Mouse (Mus musculus): ENCODE results near the gene Sec11a. TPM values are rescaled to one million over a fixed set of nuclear protein-coding genes. Genes with fewer than 3 reads are reported as not detected.
A peak's percentile ranks its signal among the peaks of the same experiment; 100 is the strongest.
"Not testable (repeated sequence)": the region's sequence is repeated elsewhere in the genome, so short reads cannot be mapped to it uniquely, and the experiment has no call there.

The Sec11a gene
- total RNA-seq, 4 experiments from 2014 or later, result 35.3 to 41.0 (median 39.2) TPM

DNA sequence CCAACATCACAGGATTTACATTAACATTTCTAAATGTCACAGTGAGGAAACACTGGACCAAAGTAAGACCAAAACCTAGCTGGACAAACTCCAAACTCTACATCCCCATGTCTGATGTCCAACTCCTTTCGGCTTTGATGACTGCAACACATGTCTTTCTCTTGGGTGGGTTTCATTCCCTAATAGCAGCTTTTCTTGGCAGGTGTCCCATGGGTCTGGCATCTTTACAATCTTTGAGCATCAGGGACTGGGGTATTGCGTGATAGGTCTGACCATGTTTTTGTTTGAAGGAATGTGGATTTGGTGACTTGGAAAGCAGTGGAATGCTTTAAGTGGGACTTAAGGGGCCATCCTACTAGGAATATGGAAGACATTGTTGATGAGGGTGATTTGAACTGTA is 9.3 kb upstream of the Sec11a start:
- DNase-seq (ENCODE audit: low spot score), result no peak

DNA sequence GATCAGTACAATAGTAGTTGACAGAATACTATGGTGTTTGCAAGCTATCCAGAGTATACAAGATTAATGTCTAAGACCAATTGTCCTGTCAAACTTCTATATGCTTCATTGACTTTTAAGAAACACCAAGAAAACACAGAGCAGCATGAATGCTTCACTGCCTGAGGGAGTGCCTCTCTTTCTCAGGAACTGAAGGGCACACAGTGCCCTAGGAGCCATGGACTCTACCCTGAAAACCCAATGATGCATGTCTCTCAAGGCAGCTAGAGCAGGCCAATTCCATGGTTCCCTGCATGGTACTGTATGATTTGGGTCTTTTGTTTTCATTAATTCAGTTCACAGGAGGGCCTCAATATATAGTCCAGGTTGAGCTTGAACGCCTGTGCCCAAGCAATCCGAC is 6.7 kb upstream of the Sec11a start:
- no peak for DNase-seq (ENCODE audit: low spot score)

DNA sequence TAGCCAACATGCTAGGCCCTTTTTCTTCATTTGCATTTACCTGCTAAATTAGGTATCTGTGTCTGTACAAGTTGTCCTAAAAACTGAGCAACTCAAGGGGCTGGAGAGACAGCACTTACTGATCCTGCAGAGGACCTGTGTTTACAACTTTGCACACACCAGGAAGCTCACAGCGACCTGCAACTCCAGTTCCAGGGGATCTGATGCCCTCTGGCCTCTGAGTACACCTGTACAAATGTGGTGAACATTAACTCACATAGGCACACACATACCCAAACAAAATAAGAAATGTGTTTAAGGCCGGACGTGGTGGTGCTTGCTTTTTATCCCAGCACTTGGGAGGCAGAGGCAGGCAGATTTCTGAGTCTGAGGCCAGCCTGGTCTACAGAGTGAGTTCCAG is 4.6 kb upstream of the Sec11a start:
- DNase-seq (ENCODE audit: low spot score), result no peak

DNA sequence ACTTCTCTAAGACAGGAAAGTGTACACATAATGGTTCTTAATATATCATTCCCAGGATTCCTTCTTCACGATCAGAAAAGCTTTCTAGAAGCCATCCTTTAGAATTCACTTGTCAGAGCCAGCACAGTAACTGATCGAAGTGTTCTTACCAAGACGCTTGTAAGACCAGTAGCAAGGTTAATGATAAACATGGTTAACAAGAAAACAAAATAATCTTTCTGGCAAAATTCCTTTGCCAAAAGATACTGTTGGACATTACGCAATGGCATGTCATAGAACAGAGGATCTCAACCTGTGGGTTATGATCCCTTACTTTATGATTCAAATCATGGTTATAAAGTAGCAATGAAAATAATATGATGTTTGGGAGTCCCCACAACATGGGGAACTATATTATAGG is 3.9 kb upstream of the Sec11a start:
- no peak for DNase-seq (ENCODE audit: low spot score)

DNA sequence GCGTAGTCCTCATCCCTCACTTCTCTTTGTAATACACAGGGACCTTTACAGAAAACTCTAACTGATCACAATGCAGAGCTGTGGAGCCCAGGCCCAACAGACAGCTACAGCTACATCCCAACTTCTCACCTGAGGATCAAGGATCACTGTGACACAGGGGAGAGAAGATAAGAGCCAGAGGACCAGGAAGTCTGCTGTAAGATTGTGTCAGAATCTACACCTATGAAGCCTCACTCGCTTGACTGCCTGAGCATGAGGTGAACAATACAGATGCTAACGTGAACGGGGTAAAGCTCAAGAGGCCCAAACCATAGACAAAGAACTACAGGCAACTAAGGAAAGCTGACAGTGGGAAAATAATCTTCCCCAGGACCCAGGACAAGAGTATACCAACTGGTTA is 7.8 kb downstream of the Sec11a start:
- no peak for DNase-seq (ENCODE audit: low spot score)

DNA sequence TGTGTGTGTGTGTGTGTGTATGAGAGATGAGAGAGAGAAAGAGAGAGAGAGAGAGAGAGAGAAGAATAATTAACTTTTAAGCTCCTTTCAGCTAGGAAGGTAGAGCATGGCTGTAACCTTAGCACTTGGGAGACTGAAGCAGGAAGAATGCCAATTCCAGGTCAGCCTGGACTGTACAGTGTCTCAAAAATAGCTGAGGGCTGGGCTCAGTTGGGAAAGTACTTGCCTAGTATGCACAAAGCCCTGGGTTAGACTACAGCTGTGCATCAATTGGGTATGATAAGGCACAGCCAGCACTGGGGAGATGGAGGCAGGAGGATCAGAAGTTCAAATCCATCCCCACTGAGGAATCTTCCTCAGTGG is 10.3 kb downstream of the Sec11a start:
- not testable (repeated sequence) for DNase-seq (ENCODE audit: low spot score)

DNA sequence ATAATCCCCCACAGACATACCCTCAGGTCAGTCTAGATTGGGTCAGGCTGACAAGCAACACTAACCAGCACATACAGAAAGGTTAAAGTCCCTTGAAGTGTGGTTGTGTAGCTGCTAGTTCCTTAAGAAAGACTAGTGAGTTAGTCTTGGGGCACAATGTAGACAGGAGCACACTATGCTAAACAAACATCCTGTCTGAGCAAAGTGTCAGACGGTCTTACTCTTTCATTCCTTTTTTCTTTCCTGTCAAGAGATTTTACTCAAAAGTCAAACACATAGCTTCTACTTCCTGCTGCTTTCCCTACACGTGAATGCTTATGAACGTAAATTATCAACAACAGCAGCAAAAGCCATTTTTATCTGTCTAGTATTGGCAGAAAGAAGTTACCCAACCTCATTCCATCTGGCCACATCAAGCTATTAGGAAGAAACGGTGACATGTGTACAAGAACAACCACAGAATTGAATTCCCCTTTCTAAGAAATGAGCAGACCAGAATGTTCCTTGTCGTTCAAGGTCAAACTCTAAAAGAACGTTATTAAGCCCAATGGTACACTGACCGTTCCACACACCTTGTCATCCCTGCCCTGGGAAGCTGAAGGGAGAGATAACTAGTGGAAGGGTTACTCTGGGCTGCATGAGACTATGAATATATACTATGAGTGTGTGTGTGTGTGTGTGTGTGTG is 10.8 kb downstream of the Sec11a start:
- DNase-seq (ENCODE audit: low spot score), result not testable (repeated sequence)

DNA sequence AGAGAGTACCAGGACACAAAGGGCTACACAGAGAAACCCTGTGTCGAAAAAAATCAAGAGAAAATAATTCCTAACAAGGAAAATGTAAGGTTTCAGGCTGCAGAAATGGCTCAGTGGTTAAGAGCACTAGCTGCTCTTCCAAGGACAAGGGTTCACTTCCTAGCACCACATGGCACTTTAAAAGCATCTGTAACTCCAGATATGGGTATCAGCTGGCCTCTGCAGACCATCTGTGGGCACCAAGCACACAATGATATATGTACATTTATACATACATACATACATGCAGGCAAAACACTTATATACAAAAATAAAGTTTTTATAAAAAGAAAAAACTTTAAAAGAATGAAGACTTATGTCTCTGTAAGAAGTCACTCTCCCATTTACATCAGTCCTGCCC is 11.7 kb downstream of the Sec11a start:
- DNase-seq (ENCODE audit: low spot score), result no peak

DNA sequence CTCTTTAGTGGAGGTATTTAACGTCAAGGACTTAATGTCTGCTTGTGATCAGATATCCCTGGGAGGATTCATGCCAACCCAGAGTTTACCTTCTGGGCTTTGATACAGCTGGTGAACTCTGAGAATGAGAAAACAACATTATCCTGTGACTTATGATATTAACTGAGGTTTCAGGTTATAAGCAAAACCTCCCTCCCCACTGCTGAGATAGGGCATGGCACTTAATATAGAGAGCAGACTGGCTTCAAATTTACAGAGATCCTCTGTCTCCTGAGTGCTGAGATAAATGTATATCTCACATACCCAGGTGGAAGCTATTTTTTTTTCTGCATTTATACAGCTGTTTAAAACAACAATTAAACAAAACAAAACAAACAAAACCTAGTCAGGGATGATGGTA is 14.8 kb downstream of the Sec11a start:
- DNase-seq (ENCODE audit: low spot score), result no peak

DNA sequence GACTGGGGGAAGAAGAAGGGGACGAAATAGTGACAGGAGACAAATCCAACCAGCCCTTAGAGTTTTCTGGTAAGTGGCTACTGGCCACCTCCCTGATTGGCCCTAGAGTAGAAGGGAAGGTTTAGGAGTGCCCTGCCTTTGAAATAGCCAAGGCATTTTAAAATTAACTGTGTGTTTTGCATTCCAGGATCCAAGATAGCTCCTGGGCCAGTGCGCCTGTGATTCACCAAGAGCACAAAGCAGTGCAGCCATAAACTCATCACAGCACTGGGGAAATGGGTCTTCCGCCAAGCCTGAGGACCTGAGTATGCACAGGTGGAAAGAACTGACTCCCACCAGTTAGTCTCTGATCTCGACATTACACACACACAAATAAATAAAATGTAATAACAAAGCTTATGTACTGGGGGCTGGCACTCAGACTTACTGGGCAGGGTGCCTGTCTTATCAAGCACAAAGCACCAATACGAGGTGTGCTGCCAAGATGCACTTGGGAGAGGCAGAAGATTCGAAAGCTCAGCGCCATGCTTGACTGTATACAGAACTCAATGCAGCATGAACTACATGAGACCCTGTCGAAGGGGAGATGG is 15.9 kb downstream of the Sec11a start:
- peak; percentile 57 for DNase-seq (ENCODE audit: low spot score)

DNA sequence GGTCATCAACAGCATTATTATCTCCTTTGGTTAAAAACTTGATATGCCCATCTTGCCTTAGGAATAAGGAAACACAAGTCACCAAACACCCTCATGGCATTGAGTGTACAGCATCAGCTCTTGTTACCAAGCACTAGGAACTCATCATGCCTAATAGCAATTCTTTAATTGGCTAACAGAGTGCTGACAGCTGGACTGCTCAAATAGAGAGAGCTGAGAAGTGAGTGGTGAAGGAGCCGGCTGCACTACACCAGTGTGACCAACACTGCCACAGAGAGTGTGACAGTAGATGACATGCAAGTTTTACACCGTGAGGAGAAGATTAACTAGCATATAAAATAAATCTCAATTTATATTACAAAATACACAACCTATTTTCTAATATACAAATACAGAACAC is 24.4 kb downstream of the Sec11a start:
- DNase-seq (ENCODE audit: low spot score), result no peak

DNA sequence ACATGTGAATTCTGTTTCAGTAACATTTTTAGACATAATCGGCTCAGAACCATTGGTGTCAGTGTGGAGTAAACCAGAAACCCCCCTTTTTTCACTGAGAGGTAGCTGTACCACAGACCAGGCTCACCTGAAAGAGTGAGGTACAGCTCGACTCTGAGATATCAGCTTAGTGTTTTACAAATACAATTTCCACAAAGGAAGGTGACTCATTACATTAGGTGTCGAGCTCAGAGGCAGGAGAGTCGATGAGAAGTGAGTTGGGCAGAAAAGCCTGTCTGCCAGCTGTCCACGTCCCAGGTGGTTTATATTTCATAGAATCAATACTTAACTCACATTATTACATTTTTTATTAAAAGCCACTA is 28.0 kb downstream of the Sec11a start:
- DNase-seq (ENCODE audit: low spot score), result no peak

DNA sequence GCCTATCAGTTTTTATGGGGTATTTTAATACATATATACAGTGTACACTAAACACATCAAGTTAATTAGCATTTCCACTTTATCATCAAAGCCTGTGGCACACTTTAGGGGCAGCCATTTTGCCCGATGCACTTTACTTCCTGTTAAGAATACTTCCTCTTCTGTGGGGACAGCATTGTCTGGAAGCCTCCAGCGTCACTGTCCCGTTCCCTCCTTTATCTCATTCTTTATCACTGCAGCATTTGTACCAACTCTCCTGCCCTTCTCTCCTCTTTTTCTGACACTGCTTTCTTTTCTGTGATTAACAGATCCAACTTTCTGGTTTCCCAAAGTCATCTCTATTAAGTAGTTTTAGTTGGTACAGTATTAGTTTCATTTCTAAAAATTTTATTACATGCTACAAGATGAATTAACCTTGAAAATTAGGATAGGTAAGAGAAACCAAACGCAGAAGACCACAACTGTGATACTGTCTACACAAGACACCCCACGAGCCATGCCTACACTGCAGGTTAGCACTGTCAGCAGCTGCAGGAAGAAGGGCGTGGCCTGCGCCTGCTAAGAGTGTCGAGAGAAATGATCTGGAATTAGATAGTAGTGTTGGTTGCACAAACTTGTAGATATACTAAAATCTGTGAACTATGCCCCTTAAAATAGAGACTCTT is 28.5 kb downstream of the Sec11a start:
- no peak for DNase-seq (ENCODE audit: low spot score)

DNA sequence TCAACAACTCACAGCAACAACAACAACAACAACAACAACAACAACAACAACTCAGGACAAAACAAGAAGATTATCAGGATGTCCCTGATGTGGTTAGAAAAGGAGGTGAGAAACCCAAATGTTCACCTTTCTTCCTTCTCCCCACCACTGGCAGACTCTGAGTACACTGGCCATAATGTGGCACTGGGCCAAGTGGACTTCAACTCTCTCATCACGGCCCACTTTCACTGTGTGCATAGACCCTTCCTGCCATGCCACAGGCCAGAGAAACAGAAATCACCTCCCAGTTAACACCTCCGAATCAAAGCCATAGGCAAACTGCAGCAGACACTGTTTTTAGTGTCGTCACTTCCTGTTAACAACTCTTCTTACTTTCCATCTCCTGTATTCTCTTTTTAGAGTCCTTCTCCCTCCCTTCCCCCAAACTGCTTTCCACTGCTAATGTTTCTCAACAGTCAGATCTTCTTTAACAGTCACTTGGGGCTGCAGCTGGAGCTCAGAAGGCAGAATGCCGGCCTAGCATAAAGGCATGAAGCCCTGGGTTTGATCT is 29.6 kb downstream of the Sec11a start:
- no peak for DNase-seq (ENCODE audit: low spot score)

DNA sequence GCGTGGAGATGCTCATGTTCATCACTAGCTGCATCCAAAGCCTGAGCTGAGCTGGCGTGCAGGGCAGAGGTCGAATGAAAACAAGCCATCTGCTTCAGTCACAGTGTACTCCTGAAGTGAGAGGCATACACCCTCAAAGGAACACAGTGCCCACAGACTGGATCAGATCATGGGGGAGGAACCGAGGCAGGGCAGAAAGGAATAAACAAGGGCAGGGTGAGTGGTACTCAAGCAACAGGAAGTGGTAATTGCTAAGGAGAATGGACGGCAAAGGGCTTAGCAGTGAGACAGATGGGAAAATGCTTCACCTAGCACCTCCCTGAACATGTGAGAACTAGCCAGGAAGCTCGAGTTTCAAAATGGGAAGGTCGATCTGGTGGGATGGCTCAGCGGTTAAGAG is 35.1 kb downstream of the Sec11a start:
- no peak for DNase-seq (ENCODE audit: low spot score)

DNA sequence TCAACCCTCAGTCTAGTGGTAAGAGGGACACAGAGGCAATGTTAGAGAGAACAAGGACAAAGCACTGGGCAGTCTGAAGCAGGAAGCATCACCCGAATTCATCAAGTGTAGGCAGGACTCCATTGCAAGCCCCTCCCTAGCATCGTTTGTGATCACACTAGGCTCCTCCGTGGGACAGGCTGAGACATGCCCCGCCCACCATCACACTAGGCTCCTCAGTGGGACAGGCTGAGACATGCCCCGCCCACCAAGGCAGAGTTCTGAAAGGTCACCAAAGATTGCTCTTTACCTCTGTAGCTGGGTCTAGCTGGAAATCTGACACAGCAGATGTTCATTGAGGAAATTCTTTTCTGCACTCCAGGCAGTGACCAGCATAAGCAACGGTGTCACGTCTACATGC is 36.5 kb downstream of the Sec11a start:
- no peak for DNase-seq (ENCODE audit: low spot score)

DNA sequence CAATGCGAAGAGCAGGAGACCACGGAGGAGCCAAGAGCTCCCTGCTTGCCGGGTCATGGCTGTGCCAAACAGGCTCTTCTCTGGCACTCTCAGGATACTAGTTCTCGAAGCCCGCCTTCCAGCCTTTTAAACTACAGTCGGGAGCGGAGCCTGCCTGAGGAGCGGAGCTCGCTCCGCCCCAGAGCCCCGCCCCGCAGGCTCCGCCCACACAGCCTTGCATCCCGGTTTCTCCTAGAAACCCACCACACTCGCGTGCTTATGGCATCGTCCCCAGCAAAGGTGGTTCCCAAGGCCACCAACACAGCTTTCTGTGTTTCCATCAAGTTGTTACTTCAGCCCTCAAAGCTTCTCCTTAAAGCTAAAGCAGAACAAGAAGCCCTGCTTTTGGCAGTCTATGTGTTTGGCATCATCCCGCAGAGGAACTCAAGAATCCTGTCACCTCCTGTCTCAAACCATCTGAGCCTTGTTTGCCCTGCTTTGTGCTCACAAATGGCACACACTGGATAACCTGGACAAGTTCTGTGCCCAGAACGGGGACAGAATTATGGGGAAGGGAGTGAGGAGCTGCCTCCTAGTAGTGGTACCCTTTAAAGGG is 42.6 kb downstream of the Sec11a start, which contains the start of gene Nmb:
Gene Nmb (minus strand): TSS at position 156 of the 595 bp plus-strand sequence.
- DNase-seq (ENCODE audit: low spot score), result peak; percentile 67

DNA sequence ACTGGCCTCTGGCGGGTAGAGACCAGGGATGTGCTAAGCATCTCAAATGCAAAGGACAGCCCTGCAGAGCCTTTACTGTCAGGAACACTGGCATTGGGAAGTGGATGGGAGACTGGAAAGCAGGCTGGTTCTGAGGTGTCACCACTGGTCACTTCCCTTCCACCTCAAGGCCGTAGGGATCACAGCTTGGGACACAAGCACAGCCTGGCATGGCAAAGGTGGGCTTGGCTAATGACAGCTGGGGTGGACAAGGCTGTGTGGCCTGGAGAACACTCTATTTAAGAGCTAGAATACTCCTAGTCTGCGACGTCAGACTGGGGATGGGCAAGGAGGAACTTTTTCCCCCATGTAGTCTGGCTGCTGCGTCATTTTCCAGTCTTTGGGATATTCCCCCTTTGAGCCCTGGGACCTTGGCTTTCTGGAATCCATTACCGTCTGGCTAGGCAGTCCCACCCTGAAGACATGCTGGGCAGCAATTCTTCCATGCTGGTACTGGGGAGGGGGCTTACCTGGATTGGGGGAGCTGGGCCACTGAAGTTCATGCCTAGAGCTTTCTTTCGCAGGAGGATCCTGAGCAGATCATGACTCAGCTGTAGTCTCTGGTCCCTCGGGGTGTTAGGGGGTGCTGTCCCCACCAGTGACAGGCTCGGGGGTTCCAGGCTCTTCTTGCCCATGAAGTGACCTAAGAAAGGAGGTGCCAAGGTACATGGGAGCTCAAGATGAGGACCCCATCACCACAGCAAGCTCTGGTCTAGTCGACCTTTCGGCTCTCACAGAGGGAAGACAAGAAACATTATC is 43.8 kb downstream of the Sec11a start:
- DNase-seq (ENCODE audit: low spot score), result no peak

DNA sequence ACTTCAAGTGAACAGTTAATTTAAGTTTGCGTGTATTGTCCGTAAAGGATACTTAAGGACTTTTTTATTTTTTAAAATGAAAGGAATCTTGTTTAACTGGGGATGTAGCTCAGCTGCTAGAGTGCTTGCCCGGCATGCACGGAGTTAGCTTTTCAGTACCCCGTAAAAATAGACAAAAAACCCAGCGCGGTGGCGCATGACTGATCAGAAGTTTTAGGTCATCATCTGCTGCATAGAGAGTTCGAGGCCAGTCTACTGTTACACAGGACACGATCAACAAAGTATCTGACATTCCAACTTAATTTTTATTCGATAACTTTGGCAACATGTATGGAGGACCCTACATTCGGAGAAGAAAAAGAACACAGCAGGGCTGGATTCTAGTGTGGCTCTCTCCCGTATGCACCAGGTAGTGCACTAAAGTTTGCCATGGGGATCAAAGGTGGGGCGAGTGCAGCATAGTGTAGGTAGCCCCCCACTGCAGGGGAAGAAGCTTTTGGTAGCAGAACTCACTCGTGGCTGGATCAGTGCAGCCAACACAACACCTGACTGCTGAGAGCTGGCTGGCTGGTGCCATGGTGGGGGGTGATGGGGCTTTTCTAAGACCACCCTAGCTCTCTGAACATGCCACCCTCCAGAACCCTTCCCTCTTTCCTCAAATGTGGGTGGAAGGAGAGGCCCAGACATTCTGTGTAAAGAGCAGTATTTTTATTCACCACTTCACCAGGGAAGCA is 45.9 kb downstream of the Sec11a start:
- DNase-seq (ENCODE audit: low spot score), result no peak

DNA sequence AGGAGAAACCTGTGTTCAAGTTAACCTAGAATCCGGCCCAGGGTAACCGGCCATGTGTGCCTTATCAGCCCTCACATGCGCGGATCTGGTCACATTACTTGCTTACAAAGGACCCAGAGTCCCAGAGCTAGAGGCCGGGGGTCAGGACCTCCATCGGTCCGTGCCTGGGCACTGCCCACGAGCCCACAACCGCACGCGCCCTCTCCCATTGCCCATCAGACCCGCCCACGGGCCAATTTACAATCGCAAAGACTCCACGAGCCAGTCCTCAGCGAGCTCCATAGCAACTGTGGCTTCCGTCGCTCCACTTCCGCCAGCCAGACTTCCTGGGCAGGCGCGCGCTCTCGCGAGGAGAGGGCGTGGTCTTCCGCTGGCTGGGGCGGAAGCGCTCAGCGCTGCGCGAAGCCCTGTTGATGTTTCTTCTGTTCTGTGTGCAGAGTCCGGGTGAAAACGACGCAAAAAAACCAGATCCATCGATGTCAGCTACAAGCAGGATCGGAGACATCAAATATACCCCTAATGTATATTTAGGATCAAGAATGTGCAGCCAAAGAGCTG is 46.6 kb downstream of the Sec11a start, which contains the start of gene Wdr73:
Gene Wdr73 (minus strand): TSS at position 326 of the 558 bp plus-strand sequence.
- DNase-seq (ENCODE audit: low spot score), result peak; percentile 86

DNA sequence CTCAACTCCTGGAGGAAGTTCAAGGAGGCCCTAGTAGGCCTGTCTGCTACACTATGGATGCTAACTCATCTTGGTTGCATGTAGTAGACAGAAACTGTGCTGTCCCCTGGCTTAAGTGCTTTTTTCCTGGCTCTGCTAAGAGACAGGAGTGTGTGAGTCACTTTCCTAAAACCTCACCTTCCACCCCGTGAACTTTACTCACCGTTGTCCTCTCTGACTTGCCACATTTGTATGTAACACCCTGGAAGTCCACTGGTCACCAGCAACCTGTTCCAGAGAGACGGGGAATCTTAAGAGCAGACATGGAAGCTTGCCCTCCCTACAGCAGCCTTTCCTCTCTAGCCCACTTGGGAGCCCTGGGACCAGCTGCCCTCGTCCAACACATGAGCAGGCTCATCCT is 49.9 kb downstream of the Sec11a start:
- no peak for DNase-seq (ENCODE audit: low spot score)

Measured in heart, adult 8-10 months (tissue).